Mouse (Mus musculus) urinary bladder, postnatal 0 days (tissue): ENCODE data around the gene Fig4. TPM values are rescaled to one million over a fixed set of nuclear protein-coding genes. Genes with fewer than 3 reads are reported as not detected.

ENCODE experiments used
- polyA plus RNA-seq: library from polyadenylated mRNA; unstranded; fragments of >200 nt; fragmentation: Nextera tagmentation; extraction: Ambion mirVana; gene quantifications from 2 replicates; pipeline ENCODE4 v1.2.1, GENCODE M21; 2015

The Fig4 gene
- polyA plus RNA-seq, result 10.3 and 11.8 TPM in 2 replicates

DNA sequence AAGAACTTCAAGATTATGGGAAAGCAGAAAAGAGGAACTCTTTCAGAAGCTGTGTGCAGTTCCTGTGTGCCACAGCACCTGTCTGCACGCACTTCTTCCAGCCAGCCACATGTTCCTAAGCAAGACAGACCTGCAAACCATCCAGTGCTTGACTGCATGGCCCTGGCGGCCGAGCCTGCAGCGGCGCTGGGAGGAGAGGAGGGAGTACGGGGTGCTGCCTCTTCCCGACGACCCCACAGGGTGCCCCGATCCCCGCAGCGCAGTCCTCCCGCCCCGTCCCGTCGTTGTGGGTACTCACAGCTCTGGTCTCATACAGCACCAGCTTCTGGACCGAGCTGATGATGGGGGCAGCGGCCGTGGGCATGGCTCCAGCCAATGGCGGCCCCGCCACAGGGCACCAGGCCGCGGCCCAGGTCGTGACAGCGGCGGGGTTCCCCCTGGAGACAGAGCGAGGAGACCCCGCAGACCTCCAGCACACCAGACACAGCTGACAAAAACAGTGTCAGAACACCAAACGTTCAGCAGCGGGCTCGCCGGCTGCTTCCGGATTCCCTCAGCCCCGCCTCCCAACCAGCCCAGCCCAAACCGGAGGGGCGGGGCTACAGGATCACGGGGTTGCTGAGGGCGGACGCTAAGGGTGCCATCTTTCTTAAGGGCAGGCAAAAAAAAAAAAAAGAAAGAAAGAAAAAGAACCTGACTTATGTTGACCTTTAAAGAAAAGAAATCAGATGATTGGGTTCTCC is at the start of gene Fig4:
Gene Fig4, minus strand, starts transcription at position 572 of the 743 bp plus-strand sequence.

DNA sequence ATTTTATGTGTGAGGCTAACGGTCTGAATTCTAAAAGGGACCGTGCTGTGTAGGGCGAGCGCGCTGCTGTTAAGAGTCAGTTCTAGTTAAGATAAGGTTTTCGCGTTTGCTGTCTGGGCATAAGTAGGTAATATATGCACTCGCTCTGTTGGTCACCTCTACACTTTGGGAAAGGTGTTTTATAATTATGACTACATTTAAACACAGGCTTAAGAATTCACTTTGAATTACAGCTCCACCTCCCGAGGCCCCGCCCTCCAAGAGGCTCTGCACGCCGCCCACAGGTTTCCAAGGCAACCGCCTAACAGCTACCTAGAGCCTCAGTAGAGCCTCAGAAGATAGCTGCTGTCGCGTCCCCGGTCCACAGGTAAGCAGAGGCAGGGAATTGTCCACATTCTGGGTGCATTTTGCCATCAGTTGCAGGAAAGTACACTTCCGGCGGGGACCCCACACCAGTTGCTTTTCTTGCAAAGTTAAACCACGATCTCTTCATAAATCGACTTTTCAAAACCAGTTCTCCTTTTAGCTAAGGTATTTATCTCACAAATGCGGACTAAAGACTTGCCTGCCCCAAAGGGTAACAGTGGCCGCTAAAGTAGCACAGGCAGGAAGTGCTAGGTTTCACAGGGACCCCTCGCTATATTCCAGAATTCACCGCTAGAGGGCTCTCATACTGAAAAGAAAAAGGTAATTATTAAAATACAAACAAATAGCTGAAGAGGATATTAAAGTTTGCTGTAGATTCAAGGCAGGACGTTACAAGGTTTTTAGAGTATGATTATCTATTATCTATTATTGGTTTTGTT is 782 bp upstream of the Fig4 start, which contains the start of gene Ak9:
Gene Ak9, plus strand, starts transcription at position 342 of the 806 bp plus-strand sequence.

Other genes starting within 250 kb of the Fig4 start
- not detected in 2 replicates for gene Gpr6, start 231.0 kb downstream of the Fig4 start, polyA plus RNA-seq
- gene Ak9, start 720 bp upstream of the Fig4 start, polyA plus RNA-seq, result not detected in 2 replicates
- gene Zbtb24, start 147.1 kb upstream of the Fig4 start, polyA plus RNA-seq, result 9.7 and 10.7 TPM in 2 replicates
- gene Mical1, start 173.1 kb upstream of the Fig4 start, polyA plus RNA-seq, result 57.8 and 60.0 TPM in 2 replicates
- gene Smpd2, start 187.1 kb upstream of the Fig4 start, polyA plus RNA-seq, result 182 and 205 TPM in 2 replicates
- gene Ppil6, start 187.2 kb upstream of the Fig4 start, polyA plus RNA-seq, result 13.7 and 14.9 TPM in 2 replicates
- gene Cd164, start 216.2 kb upstream of the Fig4 start, polyA plus RNA-seq, result 111 and 123 TPM in 2 replicates